Mouse (Mus musculus): ENCODE data around the gene Parp3. TPM values are rescaled to one million over a fixed set of nuclear protein-coding genes. Genes with fewer than 3 reads are reported as not detected.

Gene Parp3
- polyA plus RNA-seq (2012) = 27.7 and 28.0 TPM in 2 replicates

GRCm38 (mm10) chr9:106476924-106477484 lies at the start of gene Parp3:
Gene Parp3 (minus strand): TSS chr9:106476949.

GRCm38 (mm10) chr9:106514273-106514672 lies 37.5 kb upstream of the Parp3 start, which contains the start of gene Iqcf5:
Gene Iqcf5 (plus strand): TSS chr9:106514573.

GRCm38 (mm10) chr9:106499667-106500066 lies 22.9 kb upstream of the Parp3 start, which contains the start of gene Iqcf1:
Gene Iqcf1 (plus strand): TSS chr9:106499967.

DNA sequence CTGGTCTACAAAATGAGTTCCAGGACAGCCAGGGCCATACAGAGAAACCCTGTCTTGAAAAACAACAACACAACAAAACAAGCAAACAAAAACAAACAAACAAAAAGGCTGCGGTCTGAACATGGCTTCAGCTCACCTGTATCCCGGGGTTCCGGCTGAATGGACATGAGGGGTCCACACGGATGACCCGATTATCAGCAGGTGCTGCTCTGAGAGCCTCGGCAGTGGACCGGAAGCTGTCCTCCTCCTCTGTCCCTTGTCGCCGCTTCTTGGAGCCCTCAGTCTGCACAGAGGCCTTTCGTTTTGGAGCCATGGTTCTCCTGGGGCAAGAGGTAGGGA lies 1.1 kb downstream of the Parp3 start, which contains the start of gene Rrp9:
Rrp9 (plus strand) TSS at position 301 of the 339 bp plus-strand sequence.

DNA sequence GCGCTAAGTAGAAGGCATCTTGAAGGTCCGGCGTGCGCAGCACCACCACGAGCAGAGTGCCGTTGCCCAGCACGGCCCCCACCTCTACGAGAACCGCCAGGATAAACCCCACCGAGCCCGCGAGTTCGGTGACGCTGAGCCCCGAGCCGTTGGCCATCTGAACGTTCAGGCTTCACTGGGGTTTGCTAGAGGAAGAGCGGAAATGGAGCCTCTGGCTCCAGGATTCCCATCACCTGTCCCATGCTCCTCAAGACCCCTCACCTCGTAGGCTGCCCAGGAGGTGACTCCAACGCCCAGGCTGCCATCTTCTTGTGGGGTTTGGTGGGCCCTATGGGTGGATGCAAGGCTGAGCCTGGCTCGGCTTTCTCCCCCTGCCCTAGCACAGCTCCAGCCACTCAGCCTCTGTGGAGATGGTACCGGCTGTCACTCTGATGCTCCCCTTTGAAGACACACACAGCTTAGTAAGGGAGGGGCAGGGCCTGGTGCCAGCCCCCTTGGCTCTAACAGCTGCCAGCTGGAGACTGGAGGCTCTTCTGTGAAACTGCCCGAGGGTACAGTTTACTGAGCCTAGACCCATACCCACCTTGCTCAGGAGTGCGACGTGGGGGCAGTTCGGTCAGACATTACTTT lies 11.1 kb downstream of the Parp3 start, which contains the start of gene Gpr62:
Gpr62 (minus strand) TSS at position 368 of the 630 bp plus-strand sequence.

GRCm38 (mm10) chr9:106453271-106454070 lies 23.3 kb downstream of the Parp3 start, which contains the start of gene Pcbp4:
Gene Pcbp4 (plus strand): TSS chr9:106453291.

GRCm38 (mm10) chr9:106447348-106447747 lies 29.4 kb downstream of the Parp3 start, which contains the start of the genes Abhd14b and Abhd14a:
Gene Abhd14b (plus strand): TSS chr9:106447459.
Gene Abhd14a (minus strand): TSS chr9:106447678.

DNA sequence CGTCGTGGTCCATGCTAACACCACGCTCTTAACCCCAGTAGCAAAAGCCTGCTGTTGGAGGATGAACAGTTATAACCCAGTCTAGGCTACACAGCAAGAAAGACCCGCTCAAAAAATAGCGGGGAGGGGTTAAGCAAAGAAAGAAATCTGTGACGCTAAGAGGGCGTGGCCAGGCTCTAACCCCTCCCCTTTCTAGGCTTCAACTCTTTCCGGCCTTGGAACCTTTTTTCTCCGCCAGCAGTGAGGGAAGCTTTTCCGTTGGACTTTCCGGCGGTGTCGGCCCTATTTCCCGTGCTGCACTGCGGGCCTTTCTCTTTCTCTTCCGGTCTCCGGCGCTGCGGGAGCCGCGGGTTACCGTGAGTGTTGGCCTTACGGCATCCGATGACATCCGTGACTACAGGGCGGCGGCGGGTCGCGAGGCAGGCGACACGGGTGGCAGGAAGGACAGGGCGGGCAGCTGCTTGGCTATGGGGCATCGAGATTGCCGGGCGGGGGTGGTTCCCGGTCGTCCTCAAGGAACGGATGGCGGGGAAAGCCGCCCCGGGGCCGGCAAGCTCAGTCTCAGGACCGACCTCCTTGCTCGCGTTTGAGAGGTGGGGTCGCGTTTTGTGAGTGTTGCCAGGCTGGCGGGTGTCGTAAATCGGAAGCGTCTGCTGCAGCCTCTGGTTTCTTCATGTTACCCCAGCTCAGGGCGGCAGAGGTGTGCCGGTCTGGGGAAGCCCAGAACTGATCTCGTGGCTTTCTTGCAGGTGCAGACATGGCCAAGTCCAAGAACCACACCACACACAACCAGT lies 47.3 kb downstream of the Parp3 start, which contains the start of gene Rpl29:
Rpl29 (plus strand) TSS at position 234 of the 794 bp plus-strand sequence.

Other genes starting within 250 kb of the Parp3 start
- gene Alas1, start 228.3 kb downstream of the Parp3 start, polyA plus RNA-seq (2012) = 95.2 and 189 TPM in 2 replicates
- 20.0 and 25.1 TPM in 2 replicates for gene Poc1a, start 195.9 kb downstream of the Parp3 start, polyA plus RNA-seq (2012)
- gene Dusp7, start 108.3 kb downstream of the Parp3 start, polyA plus RNA-seq (2012) = 21.3 and 26.6 TPM in 2 replicates
- gene Rpl29, start 47.5 kb downstream of the Parp3 start, polyA plus RNA-seq (2012) = 6,531 and 6,611 TPM in 2 replicates
- 35.2 and 37.0 TPM in 2 replicates for gene Acy1, start 38.6 kb downstream of the Parp3 start, polyA plus RNA-seq (2012)
- 11.1 and 14.0 TPM in 2 replicates for gene Abhd14b, start 29.5 kb downstream of the Parp3 start, polyA plus RNA-seq (2012)
- 28.3 and 33.6 TPM in 2 replicates for gene Abhd14a, start 29.3 kb downstream of the Parp3 start, polyA plus RNA-seq (2012)
- gene Pcbp4, start 23.7 kb downstream of the Parp3 start, polyA plus RNA-seq (2012) = 20.4 and 27.1 TPM in 2 replicates
- 0.21 TPM in 1 of 2 replicates, not detected in the other for gene Gpr62, start 11.0 kb downstream of the Parp3 start, polyA plus RNA-seq (2012)
- 206 and 244 TPM in 2 replicates for gene Rrp9, start 986 bp downstream of the Parp3 start, polyA plus RNA-seq (2012)
- gene Iqcf1, start 23.0 kb upstream of the Parp3 start, polyA plus RNA-seq (2012) = not detected in 2 replicates
- gene Iqcf5, start 37.6 kb upstream of the Parp3 start, polyA plus RNA-seq (2012) = not detected in 2 replicates
- gene Iqcf3, start 84.7 kb upstream of the Parp3 start, polyA plus RNA-seq (2012) = not detected in 2 replicates
- not detected in 2 replicates for gene Iqcf4, start 94.0 kb upstream of the Parp3 start, polyA plus RNA-seq (2012)
- not detected in 2 replicates for gene Iqcf6, start 149.6 kb upstream of the Parp3 start, polyA plus RNA-seq (2012)
- gene Grm2, start 179.1 kb upstream of the Parp3 start, polyA plus RNA-seq (2012) = 0.05 TPM in 1 of 2 replicates, not detected in the other
- gene Tex264, start 209.0 kb upstream of the Parp3 start, polyA plus RNA-seq (2012) = 64.6 and 74.3 TPM in 2 replicates